Mouse (Mus musculus): ENCODE results near the gene Sv2c.
"Not testable (repeated sequence)": the region's sequence is repeated elsewhere in the genome, so short reads cannot be mapped to it uniquely, and the experiment has no call there.

Sv2c gene

GRCm38 (mm10) chr13:95968031-95968430 lies 164.3 kb downstream of the Sv2c start:
- CTCF ChIA-PET = not testable (repeated sequence)

- CTCF ChIA-PET = interaction anchor here (0.7 kb wide), 1 partner anchor 28 kb away, joined by 3 read pairs; no protein-coding TSS in a partner anchor
Observed at GRCm38 (mm10) chr13:95966791-95967190, 165.6 kb downstream of the Sv2c start.

GRCm38 (mm10) chr13:95965596-95965995 lies 166.8 kb downstream of the Sv2c start:
- CTCF ChIA-PET = interaction anchor here (0.6 kb wide), 1 partner anchor 165 kb away, joined by 6 read pairs; no protein-coding TSS in a partner anchor

GRCm38 (mm10) chr13:95965162-95965561 lies 167.2 kb downstream of the Sv2c start:
- CTCF ChIA-PET = interaction anchor here (0.6 to 0.7 kb wide), 2 partner anchors 14 to 165 kb away, joined by 3 to 6 read pairs; no protein-coding TSS in a partner anchor

GRCm38 (mm10) chr13:95964226-95964625 lies 168.2 kb downstream of the Sv2c start:
- CTCF ChIA-PET = no interaction called here

GRCm38 (mm10) chr13:95963671-95964070 lies 168.7 kb downstream of the Sv2c start:
- CTCF ChIA-PET = no interaction called here

- CTCF ChIA-PET = no interaction called here
Observed at GRCm38 (mm10) chr13:95961905-95962304, 170.5 kb downstream of the Sv2c start.

GRCm38 (mm10) chr13:95961191-95961791 lies 171.1 kb downstream of the Sv2c start:
- CTCF ChIA-PET = no interaction called here

GRCm38 (mm10) chr13:95960477-95961185 lies 171.7 kb downstream of the Sv2c start:
- CTCF ChIA-PET = no interaction called here

- CTCF ChIA-PET = no interaction called here
Observed at GRCm38 (mm10) chr13:95959651-95960476, 172.5 kb downstream of the Sv2c start.

GRCm38 (mm10) chr13:95957134-95957533 lies 175.2 kb downstream of the Sv2c start:
- CTCF ChIA-PET = no interaction called here

- CTCF ChIA-PET = interaction anchor here (0.6 kb wide), 1 partner anchor 48 kb away, joined by 16 read pairs; no protein-coding TSS in a partner anchor
Observed at GRCm38 (mm10) chr13:95956327-95956781, 176.0 kb downstream of the Sv2c start.

GRCm38 (mm10) chr13:95955204-95955603 lies 177.2 kb downstream of the Sv2c start:
- CTCF ChIA-PET = no interaction called here

GRCm38 (mm10) chr13:95953636-95954035 lies 178.7 kb downstream of the Sv2c start:
- CTCF ChIA-PET = no interaction called here

- CTCF ChIA-PET = no interaction called here
Observed at GRCm38 (mm10) chr13:95952263-95952662, 180.1 kb downstream of the Sv2c start.

GRCm38 (mm10) chr13:95951098-95951894 lies 181.1 kb downstream of the Sv2c start:
- CTCF ChIA-PET = no interaction called here

- CTCF ChIA-PET = interaction anchor here (0.6 kb wide), 1 partner anchor 1721 kb away, joined by 4 read pairs; no protein-coding TSS in a partner anchor
Observed at GRCm38 (mm10) chr13:95950434-95951091, 181.8 kb downstream of the Sv2c start.

- CTCF ChIA-PET = no interaction called here
Observed at GRCm38 (mm10) chr13:95949356-95949755, 183.0 kb downstream of the Sv2c start.

GRCm38 (mm10) chr13:95948821-95949220 lies 183.6 kb downstream of the Sv2c start:
- CTCF ChIA-PET = no interaction called here

GRCm38 (mm10) chr13:95948394-95948793 lies 184.0 kb downstream of the Sv2c start:
- CTCF ChIA-PET = no interaction called here

GRCm38 (mm10) chr13:95945937-95946507 lies 186.4 kb downstream of the Sv2c start:
- CTCF ChIA-PET = no interaction called here
